ENCODE assay signal across 8 mouse cellular contexts in genomic region chr9:120656976-120657375, GRCm38 (mm10).
A peak's percentile ranks its signal among the peaks of the same experiment; 100 is the strongest.
DNase-seq lines count a peak whose midpoint lies in the region; TF ChIP-seq lines count a peak whose summit lies in the region.

No protein-coding gene starts in this region.

- intact Hi-C loops in gastrocnemius, adult 2 months (cut with DNase I), result no loop called here

- no peak overlapping the region for H3K27ac ChIP-seq in gastrocnemius, adult 2 months

- TF ChIP-seq CTCF in gastrocnemius, adult 2 months (IDR thresholded peaks at IDR 0.05), result peak; percentile 61

- DNase-seq in gastrocnemius, adult 2 months, result no peak
- DNase-seq in gastrocnemius, postnatal 10 days, result no peak
- DNase-seq in urinary bladder, postnatal 25 days (ENCODE audit: low spot score), result peak; percentile 8
- DNase-seq in urinary bladder, postnatal 14 days (ENCODE audit: low spot score), result no peak
- DNase-seq in kidney, postnatal 10 days, result peak; percentile 69
- peak; percentile 87 for DNase-seq in retina, postnatal 1 day
- DNase-seq in right cerebral cortex, postnatal 36 days (ENCODE audit: low spot score in 2 of 2), result no peak
- DNase-seq in ovary, adult 18-20 months (ENCODE audit: low spot score), result no peak

- no peak overlapping the region for H3K4me3 ChIP-seq in gastrocnemius, adult 2 months

Comparison
In these comparisons a context has a peak if more than half of its experiments do, and no peak if none do; other contexts are left out.
1. DNase-seq: peak in urinary bladder, postnatal 25 days (single experiment), kidney, postnatal 10 days (single experiment) and retina, postnatal 1 day (single experiment); none in gastrocnemius, adult 2 months (single experiment), gastrocnemius, postnatal 10 days (single experiment), urinary bladder, postnatal 14 days (single experiment), right cerebral cortex, postnatal 36 days (0 of 2) and ovary, adult 18-20 months (single experiment).